Mouse (Mus musculus) brain, embryonic 14.5 days (tissue): ENCODE data around the gene Lhpp.

Experiments
- CTCF ChIP-seq: fragments of 200-500 bp; IDR thresholded peaks from 2 replicates; pipeline ENCODE4 v1.5.1; 2012; ENCODE audit warnings: inconsistent platforms, mild to moderate bottlenecking, moderate library complexity, borderline replicate concordance; ENCODE audit not compliant: insufficient read depth, insufficient read length; ENCODE audit errors: extremely low read depth
- POLR2A ChIP-seq: fragments of 200-500 bp; IDR thresholded peaks from 2 replicates; pipeline ENCODE4 v1.6.1; 2012; ENCODE audit warnings: mild to moderate bottlenecking, inconsistent platforms, borderline replicate concordance; ENCODE audit not compliant: poor library complexity, insufficient read depth, insufficient read length, severe bottlenecking; ENCODE audit errors: extremely low read depth

DNA sequence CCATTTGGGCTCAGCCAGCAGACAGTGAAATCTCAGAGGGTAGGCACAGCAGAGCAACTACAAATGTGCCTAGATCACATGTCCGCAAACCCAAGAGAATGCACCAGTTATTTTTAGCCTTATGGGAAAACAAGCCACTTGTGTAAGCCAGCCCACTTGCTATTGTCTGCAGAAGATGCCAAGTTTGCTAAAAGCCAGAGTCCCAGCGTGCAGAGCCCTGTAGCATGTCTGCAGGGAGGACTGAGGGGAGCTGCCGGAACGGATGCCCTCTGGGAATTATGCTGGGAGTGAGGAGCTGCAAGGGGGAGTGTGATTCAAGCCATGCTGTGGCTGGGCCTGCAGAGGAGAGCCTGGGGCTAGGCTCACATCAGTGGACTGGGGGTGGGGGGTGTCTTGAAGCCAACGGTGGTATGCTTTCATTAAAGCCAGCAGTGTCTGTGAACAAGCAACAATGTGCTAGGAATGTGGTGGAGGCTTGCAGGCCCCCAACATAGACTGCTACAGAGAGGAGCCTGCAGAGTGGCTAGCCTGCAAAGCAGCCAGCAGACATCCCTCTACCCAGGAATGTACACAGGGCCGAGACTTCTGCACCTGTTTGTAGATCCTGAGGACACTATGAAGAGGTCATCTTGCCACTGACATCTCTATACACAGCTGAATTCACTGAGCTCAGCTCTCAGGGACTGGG is 103.9 kb downstream of the Lhpp start:
- no peak for TF ChIP-seq POLR2A
- TF ChIP-seq CTCF, result no peak
